Mouse (Mus musculus) forebrain, embryonic 11.5 days (tissue): ENCODE data around the gene Cops2. TPM values are rescaled to one million over a fixed set of nuclear protein-coding genes. Genes with fewer than 3 reads are reported as not detected.

ENCODE experiments used
- ATAC-seq: fragments of 200-750 bp; cut with Nextera tagmentation; replicated peaks from 2 replicates; pipeline ENCODE4 v1.8.0; 2017; ENCODE audit warnings: moderate TSS enrichment; ENCODE audit not compliant: low FRiP score
- DNase-seq: peaks from one replicate; pipeline ENCODE4 v3.0.0-alpha.2; 2017; ENCODE audit warnings: low spot score
- H3K27ac ChIP-seq: fragments of 300-500 bp; sonication (generic); 2 replicates; pipeline ENCODE4 v1.5.1; 2014; ENCODE audit warnings: low read depth, low read length
- H3K27me3 ChIP-seq: fragments of 300-500 bp; sonication (generic); 2 replicates; pipeline ENCODE4 v1.6.1; 2014; ENCODE audit warnings: mild to moderate bottlenecking, low read length, mixed read lengths; ENCODE audit not compliant: control insufficient read depth, insufficient read depth
- H3K36me3 ChIP-seq: fragments of 300-500 bp; sonication (generic); 2 replicates; pipeline ENCODE4 v1.6.1; 2014; ENCODE audit warnings: mild to moderate bottlenecking, low read length, moderate library complexity, mixed read lengths; ENCODE audit not compliant: control insufficient read depth, insufficient read depth
- H3K4me1 ChIP-seq: fragments of 300-500 bp; sonication (generic); replicated peaks from 2 replicates; pipeline ENCODE4 v1.6.1; 2014; ENCODE audit warnings: low read length, mixed read lengths; ENCODE audit not compliant: control insufficient read depth, insufficient read depth
- H3K4me2 ChIP-seq: fragments of 300-500 bp; sonication (generic); 2 replicates; pipeline ENCODE4 v1.6.1; 2014; ENCODE audit warnings: low read depth, mild to moderate bottlenecking, low read length, moderate library complexity, mixed read lengths; ENCODE audit not compliant: severe bottlenecking
- H3K4me3 ChIP-seq: fragments of 300-500 bp; sonication (generic); 2 replicates; pipeline ENCODE4 v1.5.1; 2014; ENCODE audit warnings: low read depth, low read length
- H3K9ac ChIP-seq: fragments of 300-500 bp; sonication (generic); 2 replicates; pipeline ENCODE4 v1.6.1; 2014; ENCODE audit warnings: low read length
- H3K9me3 ChIP-seq: fragments of 300-500 bp; sonication (generic); 2 replicates; pipeline ENCODE4 v1.6.1; 2016; ENCODE audit warnings: low read length, mixed read lengths; ENCODE audit not compliant: control insufficient read depth
- WGBS: fragments of 180-500 bp; shearing (Covaris S2); extraction: QIAGEN DNeasy Blood & Tissue Kit; methylation state at CpG from one replicate; pipeline ENCODE4 v1.1.7; 2014; 5-methylcytosine and 5-hydroxymethylcytosine counted together
- polyA plus RNA-seq: library from polyadenylated mRNA; unstranded; fragments of >200 nt; fragmentation: Nextera tagmentation; extraction: Ambion mirVana; gene quantifications from 2 replicates; pipeline ENCODE4 v1.2.1, GENCODE M21; 2014

The Cops2 gene
- polyA plus RNA-seq, 1 experiment from 2014 or later, result 102 TPM

- WGBS, result 88% methylated on average over 4 of the region's 4 CpGs
- Histone ChIP-seq H3K9ac (no peak overlapping the region), H3K4me1 (no peaks in the 10 kb centered on the region), H3K4me3 (no peak overlapping the region), H3K36me3 (no peaks in the 10 kb centered on the region), H3K9me3 (no peaks in the 10 kb centered on the region), H3K4me2 (no peak overlapping the region), H3K27ac (no peak overlapping the region), H3K27me3 (no peaks in the 10 kb centered on the region)
- ATAC-seq (no peak), DNase-seq (no peak)
These were observed 27.1 kb upstream of the Cops2 start for GRCm38 (mm10) chr2:125885891-125886576.

- Histone ChIP-seq H3K9me3 (no peaks in the 10 kb centered on the region), H3K4me2 (no peak overlapping the region), H3K27me3 (no peaks in the 10 kb centered on the region), H3K27ac (no peak overlapping the region), H3K9ac (no peak overlapping the region), H3K4me3 (no peak overlapping the region), H3K36me3 (no peaks in the 10 kb centered on the region), H3K4me1 (no peaks in the 10 kb centered on the region)
- ATAC-seq (no peak), DNase-seq (no peak)
- WGBS, result 83% methylated on average over 3 of the region's 3 CpGs
These were observed 11.2 kb upstream of the Cops2 start for GRCm38 (mm10) chr2:125870159-125870558.

DNA sequence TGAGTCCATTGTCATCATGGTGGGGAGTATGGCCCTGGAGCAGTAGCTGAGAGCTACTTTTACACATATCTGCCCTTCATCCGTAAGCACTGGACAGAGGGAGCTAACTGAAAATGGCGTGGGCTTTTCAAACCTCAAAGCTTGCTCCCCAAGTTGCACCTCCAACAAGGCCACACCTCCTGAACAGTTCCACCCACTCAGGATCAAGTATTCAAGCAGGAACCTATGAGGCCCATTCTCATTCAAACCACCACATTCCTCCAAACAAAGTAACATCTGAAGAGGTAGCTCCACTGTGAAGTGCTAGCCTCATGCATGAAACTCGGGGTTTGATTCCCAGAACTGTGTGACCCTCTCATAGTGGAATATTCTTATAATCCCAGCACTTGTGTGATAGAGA lies 9.4 kb upstream of the Cops2 start:
- H3K9ac ChIP-seq, result no peak overlapping the region
- no peak overlapping the region for H3K4me2 ChIP-seq
- no peaks in the 10 kb centered on the region for H3K4me1 ChIP-seq
- no peaks in the 10 kb centered on the region for H3K36me3 ChIP-seq
- no peak for DNase-seq
- 77% methylated on average over 3 of the region's 3 CpGs for WGBS
- no peak for ATAC-seq
- H3K27ac ChIP-seq, result no peak overlapping the region
- no peaks in the 10 kb centered on the region for H3K9me3 ChIP-seq
- H3K4me3 ChIP-seq, result no peak overlapping the region
- no peaks in the 10 kb centered on the region for H3K27me3 ChIP-seq

- Histone ChIP-seq H3K9ac (peak overlapping the region; percentile 67), H3K27ac (no peak overlapping the region), H3K4me1 (no peaks in the 10 kb centered on the region), H3K27me3 (no peaks in the 10 kb centered on the region), H3K4me3 (peak overlapping the region; percentile 40), H3K36me3 (no peaks in the 10 kb centered on the region), H3K9me3 (no peaks in the 10 kb centered on the region), H3K4me2 (peak overlapping the region; percentile 68)
- peak; percentile 75 for ATAC-seq
- DNase-seq, result peak; percentile 72
- WGBS, result 7% methylated on average over 23 of the region's 23 CpGs
These were observed 7.3 kb upstream of the Cops2 start for GRCm38 (mm10) chr2:125866058-125866740.

- no peaks in the 10 kb centered on the region for H3K9me3 ChIP-seq
- no peak overlapping the region for H3K4me3 ChIP-seq
- DNase-seq, result no peak
- no peaks in the 10 kb centered on the region for H3K36me3 ChIP-seq
- no peak overlapping the region for H3K27ac ChIP-seq
- no peak for ATAC-seq
- no peaks in the 10 kb centered on the region for H3K27me3 ChIP-seq
- H3K4me1 ChIP-seq, result no peaks in the 10 kb centered on the region
- peak overlapping the region; percentile 67; the same call in 1 of the 2 replicates for H3K9ac ChIP-seq
- peak overlapping the region; percentile 68; the same call in 1 of the 2 replicates for H3K4me2 ChIP-seq
These were observed 6.6 kb upstream of the Cops2 start for GRCm38 (mm10) chr2:125865585-125865984.

- Histone ChIP-seq H3K27ac (no peak overlapping the region), H3K9me3 (no peaks in the 10 kb centered on the region), H3K9ac (no peak overlapping the region), H3K4me3 (no peak overlapping the region), H3K27me3 (no peaks in the 10 kb centered on the region), H3K4me1 (no peaks in the 10 kb centered on the region), H3K4me2 (no peak overlapping the region), H3K36me3 (no peaks in the 10 kb centered on the region)
- 81% methylated on average over 1 of the region's 1 CpGs for WGBS
- DNase-seq, result no peak
- no peak for ATAC-seq
These were observed 5.6 kb upstream of the Cops2 start for GRCm38 (mm10) chr2:125864551-125864950.

- Histone ChIP-seq H3K4me1 (no peaks in the 10 kb centered on the region), H3K4me2 (no peak overlapping the region), H3K27me3 (no peaks in the 10 kb centered on the region), H3K9me3 (no peaks in the 10 kb centered on the region), H3K36me3 (no peaks in the 10 kb centered on the region), H3K4me3 (no peak overlapping the region), H3K27ac (no peak overlapping the region), H3K9ac (no peak overlapping the region)
- no peak for ATAC-seq
- 73% methylated on average over 3 of the region's 3 CpGs for whole genome bisulfite sequencing
- DNase-seq, result no peak
These were observed 4.9 kb upstream of the Cops2 start for GRCm38 (mm10) chr2:125863799-125864198.

- DNase-seq (no peak), ATAC-seq (no peak)
- WGBS, result 55% methylated on average over 3 of the region's 3 CpGs
- H3K4me3 ChIP-seq, result peak overlapping the region; percentile 99
- H3K27ac ChIP-seq, result no peak overlapping the region
- H3K9me3 ChIP-seq, result no peaks in the 10 kb centered on the region
- H3K27me3 ChIP-seq, result no peaks in the 10 kb centered on the region
- H3K9ac ChIP-seq, result no peak overlapping the region
- peak overlapping the region; percentile 75 for H3K4me2 ChIP-seq
- no peaks in the 10 kb centered on the region for H3K36me3 ChIP-seq
- H3K4me1 ChIP-seq, result no peaks in the 10 kb centered on the region; the same call in 1 of the 2 replicates
These were observed 1.2 kb downstream of the Cops2 start for GRCm38 (mm10) chr2:125857707-125858106.

GRCm38 (mm10) chr2:125851237-125851636 lies 7.7 kb downstream of the Cops2 start:
- H3K9me3 ChIP-seq, result no peaks in the 10 kb centered on the region
- no peaks in the 10 kb centered on the region for H3K27me3 ChIP-seq
- no peak overlapping the region for H3K9ac ChIP-seq
- no peak overlapping the region for H3K4me3 ChIP-seq
- WGBS, result 85% methylated on average over 2 of the region's 2 CpGs
- H3K4me1 ChIP-seq, result no peaks in the 10 kb centered on the region
- H3K36me3 ChIP-seq, result no peaks in the 10 kb centered on the region; the same call in 1 of the 2 replicates
- no peak overlapping the region for H3K4me2 ChIP-seq
- DNase-seq, result no peak
- no peak overlapping the region for H3K27ac ChIP-seq
- no peak for ATAC-seq
